Mouse (Mus musculus) adipose tissue, adult 10 weeks (tissue): Measurements from ENCODE around the gene Gm20897. TPM values are rescaled to one million over a fixed set of nuclear protein-coding genes. Genes with fewer than 3 reads are reported as not detected.

ENCODE experiments used
- polyA plus RNA-seq: library from polyadenylated mRNA; stranded (reverse); fragments of 350-450 nt; fragmentation: Illumina TruSeq; extraction: RNeasy Lipid Tissue Mini Kit (QIAGEN cat#74804); gene quantifications from one replicate; pipeline ENCODE4 v1.2.3, GENCODE M21; 2014; ENCODE audit warnings: low read depth, low replicate concordance

The Gm20897 gene
- not detected for polyA plus RNA-seq

DNA sequence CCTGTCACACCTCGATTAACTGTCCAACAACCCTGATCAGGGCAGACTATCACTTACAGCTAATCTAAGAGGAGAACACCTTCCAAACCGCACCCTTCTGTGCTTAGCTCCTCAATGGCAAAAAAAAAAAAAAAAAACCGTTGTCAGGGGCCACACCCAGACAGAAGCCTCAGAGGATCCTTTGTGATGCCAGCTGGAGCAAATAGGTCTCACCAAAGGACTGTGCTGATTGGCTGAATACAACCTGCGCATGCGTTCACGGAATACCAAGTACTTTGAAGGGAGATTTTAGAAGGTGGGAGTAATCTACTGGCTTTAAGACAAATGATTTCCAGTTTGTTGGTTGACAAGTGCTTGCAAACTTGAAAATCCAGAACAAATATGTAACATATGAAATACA lies at the start of gene Gm20897:
Gene Gm20897, minus strand, starts transcription at position 101 of the 400 bp plus-strand sequence.

Other genes starting within 250 kb of the Gm20897 start
- gene Gm21732, start 73.5 kb upstream of the Gm20897 start, polyA plus RNA-seq = not detected